In the genomic region with DNA sequence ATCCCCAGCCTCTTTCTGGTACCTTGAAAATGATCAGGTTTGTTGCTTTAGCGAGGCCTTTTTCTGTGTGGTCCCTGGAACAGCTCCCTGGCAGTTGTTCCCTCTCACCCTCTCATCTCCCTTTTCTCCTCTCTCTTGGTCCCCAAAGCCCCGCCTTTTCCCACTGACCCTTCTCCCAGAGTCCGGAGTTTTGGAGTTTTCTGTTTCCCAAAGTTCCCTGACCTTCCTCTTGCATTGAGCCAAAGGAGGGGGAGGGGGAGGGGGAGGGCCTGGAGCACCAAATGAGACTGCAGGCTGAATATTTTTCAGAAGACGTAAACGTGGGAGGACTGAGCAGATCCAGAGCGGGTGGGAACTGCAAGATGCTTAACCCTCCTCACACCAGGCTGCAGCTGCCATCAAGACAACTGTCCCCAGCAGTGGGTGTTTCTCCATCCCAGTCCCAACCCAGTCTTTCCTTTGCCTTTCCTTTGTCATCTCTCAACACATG, we compare ENCODE assay signal across 8 mouse cellular contexts. TPM values are rescaled to one million over a fixed set of nuclear protein-coding genes. Genes with fewer than 3 reads are reported as not detected.
DNase-seq lines count a peak whose midpoint lies in the region; ATAC-seq and TF ChIP-seq lines count a peak whose summit lies in the region.

Gene Rarres2, minus strand, starts transcription at position 218 of the 490 bp plus-strand sequence.

- intact Hi-C loops in heart, postnatal 25 days (cut with DNase I), result no loop called here
- intact Hi-C loops in left cerebral cortex, postnatal 25 days (cut with DNase I), result no loop called here

- TF ChIP-seq CTCF in layer of hippocampus, adult 2 months (conservative IDR thresholded peaks at IDR 0.05), result no peak

- peak within 1 kb of the TSS; percentile 59; the same call in 1 of the 2 replicates for H3K27ac ChIP-seq in layer of hippocampus, adult 2 months
- H3K27ac ChIP-seq in embryonic facial prominence, embryonic 12.5 days, result 0 out of 2 replicates have a peak within 1 kb of the TSS, but pooled peaks have one; percentile 11
- peak within 1 kb of the TSS; percentile 87 for H3K27ac ChIP-seq in stomach, embryonic 16.5 days (ENCODE audit: low read length)

- peaks cover 4% of the 10 kb centered on the region; the same call in 1 of the 2 replicates for H3K36me3 ChIP-seq in embryonic facial prominence, embryonic 12.5 days
- no peaks in the 10 kb centered on the region for H3K36me3 ChIP-seq in stomach, embryonic 16.5 days (ENCODE audit: control insufficient read depth, insufficient read depth, low read length)

- H3K4me3 ChIP-seq in layer of hippocampus, adult 2 months, result peak within 1 kb of the TSS; percentile 13; the same call in 1 of the 2 replicates
- H3K4me3 ChIP-seq in embryonic facial prominence, embryonic 12.5 days, result no peak within 1 kb of the TSS
- H3K4me3 ChIP-seq in stomach, embryonic 16.5 days (replicated peaks; ENCODE audit: low read length), result peak within 1 kb of the TSS; percentile 33

- no peak within 1 kb of the TSS for H3K4me2 ChIP-seq in embryonic facial prominence, embryonic 12.5 days (replicated peaks)
- H3K4me2 ChIP-seq in stomach, embryonic 16.5 days (ENCODE audit: low read depth, low read length), result peak within 1 kb of the TSS; percentile 49

- peaks cover 10% of the 10 kb centered on the region for H3K4me1 ChIP-seq in embryonic facial prominence, embryonic 12.5 days
- H3K4me1 ChIP-seq in stomach, embryonic 16.5 days (ENCODE audit: control insufficient read depth, insufficient read depth, low read length), result peaks cover 26% of the 10 kb centered on the region

- no peak within 1 kb of the TSS for H3K9ac ChIP-seq in embryonic facial prominence, embryonic 12.5 days
- peak within 1 kb of the TSS; percentile 59 for H3K9ac ChIP-seq in stomach, embryonic 16.5 days (ENCODE audit: low read length)

- ATAC-seq in embryonic facial prominence, embryonic 12.5 days (ENCODE audit: insufficient number of reproducible peaks, insufficient read depth, low FRiP score, low TSS enrichment), result 0 out of 2 replicates have a peak, but pooled peaks have one; percentile 36
- peak; percentile 83 for ATAC-seq in stomach, embryonic 16.5 days (ENCODE audit: insufficient read depth, low FRiP score)

- H3K27me3 ChIP-seq in embryonic facial prominence, embryonic 12.5 days, result no peaks in the 10 kb centered on the region
- no peaks in the 10 kb centered on the region for H3K27me3 ChIP-seq in stomach, embryonic 16.5 days (ENCODE audit: control insufficient read depth, insufficient read depth, low read length)

- H3K9me3 ChIP-seq in embryonic facial prominence, embryonic 12.5 days, result no peaks in the 10 kb centered on the region
- no peaks in the 10 kb centered on the region for H3K9me3 ChIP-seq in stomach, embryonic 16.5 days (replicated peaks; ENCODE audit: control insufficient read depth, low read length)

- DNase-seq in layer of hippocampus, adult 2 months (ENCODE audit: low spot score in 2 of 2), result no peak
- no peak for DNase-seq in layer of hippocampus, adult 11-12 months (ENCODE audit: low spot score)
- DNase-seq in heart, postnatal 25 days (ENCODE audit: low spot score), result peak; percentile 61
- no peak for DNase-seq in left cerebral cortex, postnatal 25 days (ENCODE audit: low spot score in 2 of 2)
- no peak for DNase-seq in cerebellum, adult 18-20 months
- no peak for DNase-seq in spleen, postnatal 14 days (ENCODE audit: low spot score in 2 of 2)

- WGBS in embryonic facial prominence, embryonic 12.5 days, result 12% methylated on average over 6 of the region's 6 CpGs
- 22% methylated on average over 6 of the region's 6 CpGs for WGBS in stomach, embryonic 16.5 days

RNA-seq across cellular contexts. Expression of gene Rarres2, which starts in this region (rescaled TPM):
- 10 to 100 TPM; 11.4 to 16.0 TPM for total RNA-seq in layer of hippocampus, adult 2 months (2021)
- 6.9 TPM in 2 replicates for polyA plus RNA-seq in embryonic facial prominence, embryonic 12.5 days (2016; fragmentation: Nextera tagmentation; extraction: Ambion mirVana)
- 10 to 100 TPM; 73.6 to 91.2 TPM for total RNA-seq in heart, postnatal 25 days (2021)
- total RNA-seq in left cerebral cortex, postnatal 25 days (2021), result 10 to 100 TPM; 15.7 to 16.6 TPM
- 122 and 128 TPM in 2 replicates for polyA plus RNA-seq in stomach, embryonic 16.5 days (2015; fragmentation: Nextera tagmentation; extraction: Ambion mirVana)

Comparison
In these comparisons a context has a peak if more than half of its experiments do, and no peak if none do; other contexts are left out.
1. RNA of gene Rarres2 (total RNA-seq): 73.6 to 91.2 TPM in heart, postnatal 25 days; 15.7 to 16.6 TPM in left cerebral cortex, postnatal 25 days and 11.4 to 16.0 TPM in layer of hippocampus, adult 2 months; every median in the first group is over 4 times any median in the second.
2. RNA of gene Rarres2 (polyA plus RNA-seq): 122 to 128 TPM in stomach, embryonic 16.5 days; 6.9 TPM in embryonic facial prominence, embryonic 12.5 days; every median in the first group is over 10 times any median in the second.
3. H3K27ac ChIP-seq: peak in every context shown above with its lines; median percentile 87 in stomach, embryonic 16.5 days; 59 in layer of hippocampus, adult 2 months; 11 in embryonic facial prominence, embryonic 12.5 days.